In genomic region chr19:59588068-59588522, GRCm38 (mm10) we compare ENCODE assay signal across 8 mouse cellular contexts.
DNase-seq lines count a peak whose midpoint lies in the region; ATAC-seq and TF ChIP-seq lines count a peak whose summit lies in the region.

No protein-coding gene starts in this region.

- 0 out of 2 replicates have a peak, but pooled peaks have one; percentile 18 for ATAC-seq in forebrain, embryonic 11.5 days (replicated peaks; ENCODE audit: low FRiP score)
- no peak for ATAC-seq in intestine, postnatal 0 days
- no peak for ATAC-seq in liver, postnatal 0 days
- no peak for ATAC-seq in megakaryocyte progenitor cell, adult 5-6 weeks (replicated peaks; ENCODE audit: poor library complexity)

- H3K36me3 ChIP-seq in forebrain, embryonic 11.5 days (ENCODE audit: control insufficient read depth, insufficient read depth, low read length): no peaks in the 10 kb centered on the region
- H3K36me3 ChIP-seq in intestine, postnatal 0 days (ENCODE audit: control insufficient read depth, insufficient read depth): no peaks in the 10 kb centered on the region
- no peaks in the 10 kb centered on the region for H3K36me3 ChIP-seq in liver, postnatal 0 days (replicated peaks; ENCODE audit: insufficient read depth, low read length)

- no peaks in the 10 kb centered on the region for H3K9me3 ChIP-seq in forebrain, embryonic 11.5 days (ENCODE audit: control insufficient read depth, low read length)
- no peaks in the 10 kb centered on the region for H3K9me3 ChIP-seq in intestine, postnatal 0 days (ENCODE audit: control insufficient read depth)
- no peaks in the 10 kb centered on the region for H3K9me3 ChIP-seq in liver, postnatal 0 days (ENCODE audit: low read length)

- no peak for TF ChIP-seq CTCF in intestine, postnatal 0 days (IDR thresholded peaks at IDR 0.05; ENCODE audit: low read depth)
- TF ChIP-seq CTCF in liver, postnatal 0 days (IDR thresholded peaks at IDR 0.05; ENCODE audit: low read depth): no peak

- no peak overlapping the region; the same call in 1 of the 2 replicates for H3K9ac ChIP-seq in forebrain, embryonic 11.5 days (ENCODE audit: low read length)
- no peak overlapping the region for H3K9ac ChIP-seq in intestine, postnatal 0 days (ENCODE audit: low read depth, low read length)
- H3K9ac ChIP-seq in liver, postnatal 0 days (replicated peaks): no peak overlapping the region

- DNase-seq in layer of hippocampus, postnatal 10 days (ENCODE audit: low spot score in 2 of 2): peak; percentile 14 to 28
- no peak for DNase-seq in layer of hippocampus, postnatal 14 days (ENCODE audit: low spot score in 2 of 2)
- DNase-seq in forebrain, embryonic 11.5 days (ENCODE audit: low spot score): peak; percentile 72
- DNase-seq in liver, postnatal 0 days: no peak
- DNase-seq in ovary, postnatal 10 days (ENCODE audit: low spot score): peak; percentile 31
- no peak for DNase-seq in right cerebral cortex, adult 18-20 months

- WGBS in forebrain, embryonic 11.5 days: 2% methylated on average over 17 of the region's 17 CpGs
- 15% methylated on average over 17 of the region's 17 CpGs for WGBS in intestine, postnatal 0 days
- 15% methylated on average over 17 of the region's 17 CpGs for WGBS in liver, postnatal 0 days (ENCODE audit: insufficient replicate concordance)

- peaks cover 2% of the 10 kb centered on the region; the same call in 1 of the 2 replicates for H3K27me3 ChIP-seq in forebrain, embryonic 11.5 days (ENCODE audit: control insufficient read depth, insufficient read depth, low read length)
- no peaks in the 10 kb centered on the region for H3K27me3 ChIP-seq in intestine, postnatal 0 days (replicated peaks; ENCODE audit: control insufficient read depth, insufficient read depth, low read length)
- H3K27me3 ChIP-seq in liver, postnatal 0 days (ENCODE audit: insufficient read depth, low read length): no peaks in the 10 kb centered on the region

- TF ChIP-seq EP300 in liver, postnatal 0 days (IDR thresholded peaks at IDR 0.05; ENCODE audit: low read depth): no peak

- H3K4me3 ChIP-seq in forebrain, embryonic 11.5 days (ENCODE audit: low read depth, low read length): peak overlapping the region; percentile 22; the same call in 1 of the 2 replicates
- H3K4me3 ChIP-seq in intestine, postnatal 0 days (ENCODE audit: low read depth, low read length): peak overlapping the region; percentile 29
- H3K4me3 ChIP-seq in liver, postnatal 0 days (ENCODE audit: low read depth, low read length): no peak overlapping the region

- H3K4me2 ChIP-seq in forebrain, embryonic 11.5 days (ENCODE audit: low read depth, low read length, severe bottlenecking): peak overlapping the region; percentile 44
- peak overlapping the region; percentile 57 for H3K4me2 ChIP-seq in intestine, postnatal 0 days (replicated peaks; ENCODE audit: low read depth)
- H3K4me2 ChIP-seq in liver, postnatal 0 days (ENCODE audit: low read depth, low read length): peak overlapping the region; percentile 24; the same call in 1 of the 2 replicates

- H3K4me1 ChIP-seq in forebrain, embryonic 11.5 days (replicated peaks; ENCODE audit: control insufficient read depth, insufficient read depth, low read length): 0 out of 2 replicates have a peak, but pooled peaks cover 4% of the 10 kb centered on the region
- H3K4me1 ChIP-seq in intestine, postnatal 0 days (replicated peaks; ENCODE audit: control insufficient read depth, insufficient read depth, low read length): 0 out of 2 replicates have a peak, but pooled peaks cover 5% of the 10 kb centered on the region
- H3K4me1 ChIP-seq in liver, postnatal 0 days (ENCODE audit: insufficient read depth): no peaks in the 10 kb centered on the region

- H3K27ac ChIP-seq in forebrain, embryonic 11.5 days (ENCODE audit: low read depth, low read length): no peak overlapping the region
- no peak overlapping the region for H3K27ac ChIP-seq in intestine, postnatal 0 days (ENCODE audit: low read depth, low read length)
- H3K27ac ChIP-seq in liver, postnatal 0 days (ENCODE audit: low read depth): no peak overlapping the region

Comparison
In these comparisons a context has a peak if more than half of its experiments do, and no peak if none do; other contexts are left out.
1. DNase-seq: peak in layer of hippocampus, postnatal 10 days (2 of 2), forebrain, embryonic 11.5 days (single experiment) and ovary, postnatal 10 days (single experiment); none in layer of hippocampus, postnatal 14 days (0 of 2), liver, postnatal 0 days (single experiment) and right cerebral cortex, adult 18-20 months (single experiment).
2. Peak in every context shown above with its lines, with median percentiles within 50 percentile points of each other: H3K4me2 ChIP-seq.